Mouse (Mus musculus) ES-Bruce4 (cell line): Measurements from ENCODE around the gene Chst8.

Source experiments
- CTCF ChIP-seq: IDR thresholded peaks from one replicate; pipeline ENCODE4 v1.8.1; 2011; ENCODE audit warnings: low read depth, low read length
- EP300 ChIP-seq: IDR thresholded peaks from 2 replicates; pipeline ENCODE4 v1.6.1; 2011; ENCODE audit warnings: low read depth, low read length; ENCODE audit not compliant: insufficient read depth

DNA sequence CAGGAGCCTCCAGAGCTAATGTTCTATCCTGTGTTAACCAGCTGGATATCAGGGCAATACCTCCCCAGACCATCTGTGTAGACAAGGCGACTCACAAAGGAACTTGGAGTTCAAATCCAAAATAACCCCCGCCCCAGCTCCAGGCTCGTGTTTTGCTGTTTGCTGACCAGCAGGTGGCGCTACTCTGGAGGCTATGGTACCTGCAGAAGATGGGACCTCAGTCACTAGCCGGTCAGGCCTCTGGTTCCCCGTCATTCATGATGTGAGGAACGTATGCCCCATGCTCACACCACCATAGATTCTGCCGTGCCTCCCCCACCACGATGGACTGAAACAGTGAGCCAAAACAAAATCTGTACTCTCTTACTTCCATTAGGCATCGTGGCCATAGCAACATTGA is 37.1 kb upstream of the Chst8 start:
- peak; percentile 95 for TF ChIP-seq CTCF
- TF ChIP-seq EP300 = no peak
